Mouse (Mus musculus) testis, postnatal 14 days (tissue): ENCODE data around the gene Tfdp2.
"Not testable (repeated sequence)": the region's sequence is repeated elsewhere in the genome, so short reads cannot be mapped to it uniquely, and the experiment has no call there.

ENCODE experiments used
- DNase-seq: peaks from one replicate; pipeline ENCODE4 v3.0.0; 2021; ENCODE audit warnings: low spot score

Tfdp2 gene

GRCm38 (mm10) chr9:96195885-96196622 is at the start of gene Tfdp2:
Gene Tfdp2 (plus strand): TSS chr9:96196275.
- peak; percentile 95 for DNase-seq

GRCm38 (mm10) chr9:96152801-96153200 is 43.3 kb upstream of the Tfdp2 start:
- no peak for DNase-seq

GRCm38 (mm10) chr9:96158431-96158830 is 37.6 kb upstream of the Tfdp2 start:
- DNase-seq, result no peak

GRCm38 (mm10) chr9:96159047-96159446 is 37.0 kb upstream of the Tfdp2 start:
- DNase-seq, result no peak

- peak; percentile 77 for DNase-seq
These were observed 35.3 kb upstream of the Tfdp2 start for GRCm38 (mm10) chr9:96160767-96161166.

- no peak for DNase-seq
These were observed 33.7 kb upstream of the Tfdp2 start for GRCm38 (mm10) chr9:96162421-96162820.

GRCm38 (mm10) chr9:96163443-96163842 is 32.6 kb upstream of the Tfdp2 start:
- no peak for DNase-seq

- DNase-seq, result not testable (repeated sequence)
These were observed 32.1 kb upstream of the Tfdp2 start for GRCm38 (mm10) chr9:96163983-96164382.

GRCm38 (mm10) chr9:96167168-96167585 is 28.9 kb upstream of the Tfdp2 start:
- peak; percentile 55 for DNase-seq

- no peak for DNase-seq
These were observed 25.5 kb upstream of the Tfdp2 start for GRCm38 (mm10) chr9:96170600-96170999.

GRCm38 (mm10) chr9:96184909-96185308 is 11.2 kb upstream of the Tfdp2 start:
- no peak for DNase-seq

- no peak for DNase-seq
These were observed 9.4 kb upstream of the Tfdp2 start for GRCm38 (mm10) chr9:96186701-96187100.

GRCm38 (mm10) chr9:96196636-96197181 is 634 bp downstream of the Tfdp2 start:
- peak; percentile 40 for DNase-seq

- DNase-seq, result no peak
These were observed 1.7 kb downstream of the Tfdp2 start for GRCm38 (mm10) chr9:96197806-96198205.

- no peak for DNase-seq
These were observed 7.6 kb downstream of the Tfdp2 start for GRCm38 (mm10) chr9:96203663-96204062.

- DNase-seq, result no peak
These were observed 11.4 kb downstream of the Tfdp2 start for GRCm38 (mm10) chr9:96207428-96207827.

- DNase-seq, result no peak
These were observed 17.1 kb downstream of the Tfdp2 start for GRCm38 (mm10) chr9:96213036-96213645.

- no peak for DNase-seq
These were observed 18.1 kb downstream of the Tfdp2 start for GRCm38 (mm10) chr9:96214171-96214570.

- no peak for DNase-seq
These were observed 21.2 kb downstream of the Tfdp2 start for GRCm38 (mm10) chr9:96217299-96217698.

- DNase-seq, result no peak
These were observed 21.7 kb downstream of the Tfdp2 start for GRCm38 (mm10) chr9:96217799-96218198.

GRCm38 (mm10) chr9:96219114-96219669 is 23.1 kb downstream of the Tfdp2 start:
- DNase-seq, result no peak

GRCm38 (mm10) chr9:96220419-96220818 is 24.3 kb downstream of the Tfdp2 start:
- no peak for DNase-seq

- no peak for DNase-seq
These were observed 27.2 kb downstream of the Tfdp2 start for GRCm38 (mm10) chr9:96223302-96223701.
